Mouse (Mus musculus) erythroblast, embryonic 14.5 days (primary cell): ENCODE results near the gene Aktip.

Experiments used
- GATA1 ChIP-seq: IDR thresholded peaks from 2 replicates; pipeline ENCODE4 v1.6.1; 2012; ENCODE audit warnings: low read length, inconsistent platforms, mixed read lengths
- TAL1 ChIP-seq: IDR thresholded peaks from 3 replicates; pipeline ENCODE4 v1.6.1; 2012; ENCODE audit warnings: low read length, inconsistent platforms, mixed read lengths

DNA sequence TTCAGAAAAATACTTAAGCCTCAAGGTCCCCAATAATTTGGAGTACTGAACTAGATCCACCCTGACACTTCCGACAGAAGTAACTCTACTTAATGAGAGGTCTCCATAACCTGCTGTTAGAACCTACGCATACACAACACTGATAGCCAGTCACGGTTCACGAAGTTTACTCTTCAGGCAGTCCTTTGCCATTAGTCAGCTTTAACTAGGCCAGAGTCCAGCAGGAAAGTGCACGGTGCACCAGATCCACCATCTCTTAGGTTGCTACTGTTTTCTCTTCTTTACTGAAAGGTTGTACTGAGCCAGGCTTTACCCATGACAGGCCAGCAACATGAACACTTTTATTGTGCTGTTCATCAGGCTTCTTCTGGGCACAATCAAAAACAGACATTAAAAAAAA is 75.5 kb downstream of the Aktip start:
- TF ChIP-seq GATA1 (no peak), TAL1 (no peak)
